Mouse (Mus musculus): Measurements from ENCODE around the gene Ksr2.

GRCm38 (mm10) chr5:117572428-117572827 is 158.6 kb downstream of the Ksr2 start:
- TF ChIP-seq POLR2A (IDR thresholded peaks at IDR 0.05; ENCODE audit: extremely low read depth, insufficient read depth, low read length) (no peak), CTCF (IDR thresholded peaks at IDR 0.05; ENCODE audit: extremely low read depth, insufficient read depth, low read length) (no peak)
